9 mouse cellular contexts compared by ENCODE assay signal in genomic region chr5:120849601-120850136, GRCm38 (mm10). TPM values are rescaled to one million over a fixed set of nuclear protein-coding genes. Genes with fewer than 3 reads are reported as not detected.
A peak's percentile ranks its signal among the peaks of the same experiment; 100 is the strongest.
DNase-seq lines count a peak whose midpoint lies in the region; ATAC-seq lines count a peak whose summit lies in the region.
"Had no signal": no experiment of that assay in that cellular context is flagged by ENCODE, and none has a peak within 500 bp of the region (broad histone marks: within the 10 kb centered on the region; RNA-seq: fewer than 3 reads in every experiment).

No protein-coding gene starts in this region.

- DNase-seq in forebrain, embryonic 10.5 days (ENCODE audit: extremely low spot score, low spot score), result peak; percentile 28
- peak; percentile 90 for DNase-seq in midbrain, embryonic 11.5 days (ENCODE audit: low spot score, missing footprints)
- DNase-seq in adrenal gland, postnatal 14 days, result peak; percentile 51
- peak; percentile 31 for DNase-seq in embryonic facial prominence, embryonic 14.5 days (ENCODE audit: low spot score)
- peak; percentile 48 for DNase-seq in left cerebral cortex, postnatal 4 days
- DNase-seq in right cerebral cortex, postnatal 4 days, result peak; percentile 21

- H3K36me3 ChIP-seq in forebrain, embryonic 10.5 days (replicated peaks), result no peaks in the 10 kb centered on the region
- H3K36me3 ChIP-seq in forebrain, embryonic 16.5 days (ENCODE audit: control insufficient read depth, insufficient read depth), result no peaks in the 10 kb centered on the region
- H3K36me3 ChIP-seq in midbrain, embryonic 11.5 days (ENCODE audit: control insufficient read depth, insufficient read depth, low read length), result no peaks in the 10 kb centered on the region
- H3K36me3 ChIP-seq in midbrain, embryonic 13.5 days, result no peaks in the 10 kb centered on the region
- H3K36me3 ChIP-seq in embryonic facial prominence, embryonic 14.5 days (ENCODE audit: control insufficient read depth, insufficient read depth, low read length), result no peaks in the 10 kb centered on the region

- H3K9me3 ChIP-seq in forebrain, embryonic 10.5 days, result peaks cover 11% of the 10 kb centered on the region
- peaks cover 7% of the 10 kb centered on the region for H3K9me3 ChIP-seq in forebrain, embryonic 16.5 days (ENCODE audit: control insufficient read depth, low read length)
- no peaks in the 10 kb centered on the region; the same call in 1 of the 2 replicates for H3K9me3 ChIP-seq in midbrain, embryonic 11.5 days (ENCODE audit: control insufficient read depth, low read length)
- H3K9me3 ChIP-seq in midbrain, embryonic 13.5 days, result peaks cover 8% of the 10 kb centered on the region
- H3K9me3 ChIP-seq in embryonic facial prominence, embryonic 14.5 days (ENCODE audit: control insufficient read depth, low read length), result peaks cover 8% of the 10 kb centered on the region

- H3K4me3 ChIP-seq in forebrain, embryonic 10.5 days, result no peak overlapping the region
- H3K4me3 ChIP-seq in forebrain, embryonic 16.5 days (replicated peaks; ENCODE audit: low read length), result no peak overlapping the region
- H3K4me3 ChIP-seq in midbrain, embryonic 11.5 days (ENCODE audit: low read depth, low read length), result no peak overlapping the region
- no peak overlapping the region for H3K4me3 ChIP-seq in midbrain, embryonic 13.5 days (replicated peaks)
- H3K4me3 ChIP-seq in embryonic facial prominence, embryonic 14.5 days (ENCODE audit: low read depth, low read length), result no peak overlapping the region

- no peaks in the 10 kb centered on the region for H3K27me3 ChIP-seq in forebrain, embryonic 10.5 days (ENCODE audit: poor library complexity, severe bottlenecking)
- H3K27me3 ChIP-seq in forebrain, embryonic 16.5 days (replicated peaks; ENCODE audit: control insufficient read depth, insufficient read depth, low read length), result no peaks in the 10 kb centered on the region
- H3K27me3 ChIP-seq in midbrain, embryonic 11.5 days (ENCODE audit: control insufficient read depth, insufficient read depth, low read length), result no peaks in the 10 kb centered on the region
- no peaks in the 10 kb centered on the region for H3K27me3 ChIP-seq in midbrain, embryonic 13.5 days
- no peaks in the 10 kb centered on the region for H3K27me3 ChIP-seq in embryonic facial prominence, embryonic 14.5 days (replicated peaks; ENCODE audit: control insufficient read depth, insufficient read depth, low read length)

- no peak for ATAC-seq in forebrain, embryonic 16.5 days
- no peak for ATAC-seq in midbrain, embryonic 11.5 days (ENCODE audit: low FRiP score)
- no peak for ATAC-seq in midbrain, embryonic 13.5 days
- no peak for ATAC-seq in embryonic facial prominence, embryonic 14.5 days (ENCODE audit: low read depth)

- no peaks in the 10 kb centered on the region for H3K4me1 ChIP-seq in forebrain, embryonic 10.5 days
- H3K4me1 ChIP-seq in forebrain, embryonic 16.5 days (replicated peaks; ENCODE audit: control insufficient read depth, insufficient read depth, low read length), result no peaks in the 10 kb centered on the region
- no peaks in the 10 kb centered on the region for H3K4me1 ChIP-seq in midbrain, embryonic 11.5 days (ENCODE audit: control insufficient read depth, insufficient read depth, low read length)
- H3K4me1 ChIP-seq in midbrain, embryonic 13.5 days (replicated peaks), result no peaks in the 10 kb centered on the region
- H3K4me1 ChIP-seq in embryonic facial prominence, embryonic 14.5 days (ENCODE audit: control insufficient read depth, insufficient read depth, low read length), result no peaks in the 10 kb centered on the region

- intact Hi-C loops in left cerebral cortex, postnatal 4 days (cut with DNase I), result no loop called here

- 59% methylated on average over 3 of the region's 3 CpGs for WGBS in forebrain, embryonic 10.5 days
- WGBS in forebrain, embryonic 16.5 days, result 67% methylated on average over 3 of the region's 3 CpGs
- WGBS in midbrain, embryonic 11.5 days, result 70% methylated on average over 3 of the region's 3 CpGs
- WGBS in midbrain, embryonic 13.5 days, result 59% methylated on average over 3 of the region's 3 CpGs
- WGBS in embryonic facial prominence, embryonic 14.5 days, result 67% methylated on average over 3 of the region's 3 CpGs

- no peak overlapping the region for H3K4me2 ChIP-seq in forebrain, embryonic 16.5 days (ENCODE audit: low read length)
- no peak overlapping the region for H3K4me2 ChIP-seq in midbrain, embryonic 11.5 days
- no peak overlapping the region for H3K4me2 ChIP-seq in midbrain, embryonic 13.5 days (replicated peaks)
- no peak overlapping the region for H3K4me2 ChIP-seq in embryonic facial prominence, embryonic 14.5 days (ENCODE audit: low read depth, low read length)

- no peak overlapping the region for H3K27ac ChIP-seq in forebrain, embryonic 10.5 days
- H3K27ac ChIP-seq in forebrain, embryonic 16.5 days (ENCODE audit: low read length), result no peak overlapping the region
- H3K27ac ChIP-seq in midbrain, embryonic 11.5 days (ENCODE audit: low read depth, low read length), result no peak overlapping the region
- no peak overlapping the region for H3K27ac ChIP-seq in midbrain, embryonic 13.5 days
- no peak overlapping the region for H3K27ac ChIP-seq in embryonic facial prominence, embryonic 14.5 days (replicated peaks; ENCODE audit: low read depth, low read length)

- no peak overlapping the region for H3K9ac ChIP-seq in forebrain, embryonic 16.5 days (replicated peaks; ENCODE audit: low read depth, low read length)
- H3K9ac ChIP-seq in midbrain, embryonic 11.5 days (ENCODE audit: low read length), result no peak overlapping the region
- H3K9ac ChIP-seq in midbrain, embryonic 13.5 days (replicated peaks), result no peak overlapping the region
- H3K9ac ChIP-seq in embryonic facial prominence, embryonic 14.5 days (ENCODE audit: low read depth, low read length), result no peak overlapping the region

RNA-seq across cellular contexts. Expression of gene Oas1f, which starts 2.5 kb away (rescaled TPM):
- polyA plus RNA-seq in forebrain, embryonic 10.5 days (2016; fragmentation: Nextera tagmentation; extraction: Ambion mirVana), result not detected in 2 replicates
- not detected in 2 replicates for polyA plus RNA-seq in forebrain, embryonic 16.5 days (2015; fragmentation: Nextera tagmentation; extraction: Ambion mirVana)
- polyA plus RNA-seq in midbrain, embryonic 11.5 days (2014; fragmentation: Nextera tagmentation; extraction: Ambion mirVana), result 0.08 TPM in 1 of 2 replicates, not detected in the other
- polyA plus RNA-seq in midbrain, embryonic 13.5 days (2015; fragmentation: Nextera tagmentation; extraction: Ambion mirVana), result not detected in 2 replicates
- not detected in 2 replicates for total RNA-seq in adrenal gland, postnatal 14 days (2021)
- 0.53 TPM in 1 of 2 replicates, not detected in the other for polyA plus RNA-seq in embryonic facial prominence, embryonic 14.5 days (2014; fragmentation: Nextera tagmentation; extraction: Ambion mirVana)
- not detected for total RNA-seq in left cerebral cortex, postnatal 4 days (2021)
- total RNA-seq: layer of hippocampus, postnatal 14 days had no signal

RNA-seq across cellular contexts. Expression of gene Oas1h, which starts 11.6 kb away (rescaled TPM):
- polyA plus RNA-seq in forebrain, embryonic 10.5 days (2016; fragmentation: Nextera tagmentation; extraction: Ambion mirVana), result not detected in 2 replicates
- not detected in 2 replicates for polyA plus RNA-seq in forebrain, embryonic 16.5 days (2015; fragmentation: Nextera tagmentation; extraction: Ambion mirVana)
- polyA plus RNA-seq in midbrain, embryonic 11.5 days (2014; fragmentation: Nextera tagmentation; extraction: Ambion mirVana), result not detected in 2 replicates
- polyA plus RNA-seq in midbrain, embryonic 13.5 days (2015; fragmentation: Nextera tagmentation; extraction: Ambion mirVana), result not detected in 2 replicates
- total RNA-seq in adrenal gland, postnatal 14 days (2021), result not detected in 2 replicates
- not detected in 2 replicates for polyA plus RNA-seq in embryonic facial prominence, embryonic 14.5 days (2014; fragmentation: Nextera tagmentation; extraction: Ambion mirVana)
- not detected for total RNA-seq in left cerebral cortex, postnatal 4 days (2021)
- total RNA-seq: layer of hippocampus, postnatal 14 days had no signal

RNA-seq across cellular contexts. Expression of gene Oas1c, which starts 37.4 kb away (rescaled TPM):
- 0.33 and 0.41 TPM in 2 replicates for polyA plus RNA-seq in forebrain, embryonic 10.5 days (2016; fragmentation: Nextera tagmentation; extraction: Ambion mirVana)
- 0.32 and 0.34 TPM in 2 replicates for polyA plus RNA-seq in forebrain, embryonic 16.5 days (2015; fragmentation: Nextera tagmentation; extraction: Ambion mirVana)
- 0.14 and 0.15 TPM in 2 replicates for polyA plus RNA-seq in midbrain, embryonic 11.5 days (2014; fragmentation: Nextera tagmentation; extraction: Ambion mirVana)
- polyA plus RNA-seq in midbrain, embryonic 13.5 days (2015; fragmentation: Nextera tagmentation; extraction: Ambion mirVana), result 0.20 and 0.31 TPM in 2 replicates
- 0.89 and 1.8 TPM in 2 replicates for total RNA-seq in adrenal gland, postnatal 14 days (2021)
- 0.24 and 0.39 TPM in 2 replicates for polyA plus RNA-seq in embryonic facial prominence, embryonic 14.5 days (2014; fragmentation: Nextera tagmentation; extraction: Ambion mirVana)
- 1 to 10 TPM; 1.0 to 1.3 TPM for total RNA-seq in left cerebral cortex, postnatal 4 days (2021)

RNA-seq across cellular contexts. Expression of gene Oas1g, which starts 37.7 kb away (rescaled TPM):
- polyA plus RNA-seq in forebrain, embryonic 10.5 days (2016; fragmentation: Nextera tagmentation; extraction: Ambion mirVana), result 0.12 TPM in 1 of 2 replicates, not detected in the other
- not detected in 2 replicates for polyA plus RNA-seq in forebrain, embryonic 16.5 days (2015; fragmentation: Nextera tagmentation; extraction: Ambion mirVana)
- polyA plus RNA-seq in midbrain, embryonic 11.5 days (2014; fragmentation: Nextera tagmentation; extraction: Ambion mirVana), result 0.11 TPM in 1 of 2 replicates, not detected in the other
- polyA plus RNA-seq in midbrain, embryonic 13.5 days (2015; fragmentation: Nextera tagmentation; extraction: Ambion mirVana), result 0.27 and 0.35 TPM in 2 replicates
- not detected in 2 replicates for total RNA-seq in adrenal gland, postnatal 14 days (2021)
- polyA plus RNA-seq in embryonic facial prominence, embryonic 14.5 days (2014; fragmentation: Nextera tagmentation; extraction: Ambion mirVana), result 0.67 and 1.3 TPM in 2 replicates
- total RNA-seq in left cerebral cortex, postnatal 4 days (2021), result not detected
- total RNA-seq: layer of hippocampus, postnatal 14 days had no signal

RNA-seq across cellular contexts. Expression of gene Oas1e, which starts 54.3 kb away (rescaled TPM):
- polyA plus RNA-seq in forebrain, embryonic 10.5 days (2016; fragmentation: Nextera tagmentation; extraction: Ambion mirVana), result not detected in 2 replicates
- polyA plus RNA-seq in forebrain, embryonic 16.5 days (2015; fragmentation: Nextera tagmentation; extraction: Ambion mirVana), result not detected in 2 replicates
- polyA plus RNA-seq in midbrain, embryonic 11.5 days (2014; fragmentation: Nextera tagmentation; extraction: Ambion mirVana), result 0.12 TPM in 1 of 2 replicates, not detected in the other
- 0.19 and 0.27 TPM in 2 replicates for polyA plus RNA-seq in midbrain, embryonic 13.5 days (2015; fragmentation: Nextera tagmentation; extraction: Ambion mirVana)
- total RNA-seq in adrenal gland, postnatal 14 days (2021), result not detected in 2 replicates
- 0.10 TPM in 1 of 2 replicates, not detected in the other for polyA plus RNA-seq in embryonic facial prominence, embryonic 14.5 days (2014; fragmentation: Nextera tagmentation; extraction: Ambion mirVana)
- not detected for total RNA-seq in left cerebral cortex, postnatal 4 days (2021)
- total RNA-seq: layer of hippocampus, postnatal 14 days had no signal

Comparison
In these comparisons a context has a peak if more than half of its experiments do, and no peak if none do; other contexts are left out.
1. DNase-seq: peak in every context shown above with its lines; median percentile 90 in midbrain, embryonic 11.5 days; 51 in adrenal gland, postnatal 14 days; 48 in left cerebral cortex, postnatal 4 days; 31 in embryonic facial prominence, embryonic 14.5 days; 28 in forebrain, embryonic 10.5 days; 21 in right cerebral cortex, postnatal 4 days.